Mouse (Mus musculus) yolk sac, embryonic 10.5 days (tissue): Measurements from ENCODE around the gene Vangl1.

ENCODE experiments used
- DNase-seq: peaks from one replicate; pipeline ENCODE4 v3.0.0-alpha.2; 2017; ENCODE audit warnings: low spot score

The Vangl1 gene

GRCm38 (mm10) chr3:102198446-102198845 is 6.0 kb downstream of the Vangl1 start:
- DNase-seq: no peak

GRCm38 (mm10) chr3:102197746-102198145 is 6.7 kb downstream of the Vangl1 start:
- peak; percentile 76 for DNase-seq

DNA sequence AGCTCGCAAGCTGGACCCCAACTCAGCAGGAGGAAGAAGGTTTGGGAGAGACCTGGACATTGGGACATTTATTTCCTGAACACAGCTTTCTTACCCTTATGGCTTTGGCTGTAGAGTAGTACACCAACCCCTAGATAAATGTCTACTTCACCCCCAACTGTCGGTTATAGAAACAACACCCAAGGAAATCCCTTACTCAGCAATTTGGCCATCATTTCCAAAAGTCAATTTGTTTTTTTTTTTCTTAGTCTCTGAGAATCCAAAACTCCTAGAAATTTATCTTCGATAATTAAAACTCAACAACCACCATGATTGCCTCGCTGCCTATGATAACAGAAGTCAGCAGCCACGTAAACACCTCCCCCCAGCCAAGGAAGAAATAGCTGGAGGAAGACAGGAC is 7.3 kb downstream of the Vangl1 start:
- no peak for DNase-seq

DNA sequence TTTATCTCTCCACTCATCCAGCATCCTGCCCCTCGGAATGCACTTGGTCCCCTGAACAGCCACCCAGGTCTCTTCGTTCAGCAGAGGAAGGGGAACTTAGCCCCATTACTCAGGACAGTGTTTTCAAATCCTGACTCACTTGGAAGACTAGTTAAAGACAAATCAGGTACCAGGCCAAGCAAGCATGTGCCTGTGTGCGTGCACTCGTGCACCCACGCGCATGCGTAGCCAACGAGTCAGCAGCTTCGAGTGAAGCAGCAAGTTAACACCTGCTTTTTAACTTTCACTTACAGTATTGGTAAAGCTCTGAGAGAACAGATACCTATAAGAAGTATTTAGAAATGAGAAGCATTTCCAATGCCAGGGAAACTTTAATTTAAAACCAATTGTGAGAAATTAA is 8.3 kb downstream of the Vangl1 start:
- no peak for DNase-seq

GRCm38 (mm10) chr3:102195762-102196161 is 8.7 kb downstream of the Vangl1 start:
- DNase-seq: peak; percentile 62

DNA sequence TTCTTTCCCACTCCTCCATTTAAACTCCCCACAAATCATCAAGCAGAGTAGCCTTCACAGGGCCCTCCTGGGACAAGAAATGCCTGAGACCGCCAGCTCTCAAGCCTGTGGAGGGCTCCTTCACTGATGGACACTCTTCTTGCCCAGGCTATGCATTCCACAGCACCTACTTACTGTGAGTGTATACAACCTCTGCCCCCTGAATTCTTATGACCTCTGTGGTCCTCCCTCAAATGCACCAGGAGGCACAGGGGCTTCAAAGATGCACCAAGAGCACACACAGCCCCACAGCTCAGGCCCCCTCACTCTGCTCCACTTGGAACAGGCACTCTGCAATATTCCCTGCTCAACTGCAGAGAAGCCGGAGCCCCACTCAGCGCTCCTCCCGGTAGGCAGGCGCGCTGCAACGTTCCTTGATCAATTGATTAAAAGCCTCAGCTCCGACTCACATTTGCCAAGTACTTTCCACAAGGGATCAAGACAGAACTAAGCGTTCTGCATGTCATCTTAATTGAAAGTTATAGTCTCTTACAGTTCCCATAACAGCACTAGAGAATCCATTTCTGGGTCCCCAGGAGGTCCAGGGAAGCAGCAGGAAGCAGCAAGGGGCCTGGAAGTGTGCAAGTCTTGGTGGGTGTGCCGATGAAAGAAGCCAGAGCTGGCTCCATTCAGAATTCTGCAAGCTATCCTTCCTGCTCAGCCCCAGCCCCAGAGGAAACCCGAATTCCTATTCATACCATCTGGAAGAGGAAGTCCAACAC is 10.0 kb downstream of the Vangl1 start:
- DNase-seq: peak; percentile 33

DNA sequence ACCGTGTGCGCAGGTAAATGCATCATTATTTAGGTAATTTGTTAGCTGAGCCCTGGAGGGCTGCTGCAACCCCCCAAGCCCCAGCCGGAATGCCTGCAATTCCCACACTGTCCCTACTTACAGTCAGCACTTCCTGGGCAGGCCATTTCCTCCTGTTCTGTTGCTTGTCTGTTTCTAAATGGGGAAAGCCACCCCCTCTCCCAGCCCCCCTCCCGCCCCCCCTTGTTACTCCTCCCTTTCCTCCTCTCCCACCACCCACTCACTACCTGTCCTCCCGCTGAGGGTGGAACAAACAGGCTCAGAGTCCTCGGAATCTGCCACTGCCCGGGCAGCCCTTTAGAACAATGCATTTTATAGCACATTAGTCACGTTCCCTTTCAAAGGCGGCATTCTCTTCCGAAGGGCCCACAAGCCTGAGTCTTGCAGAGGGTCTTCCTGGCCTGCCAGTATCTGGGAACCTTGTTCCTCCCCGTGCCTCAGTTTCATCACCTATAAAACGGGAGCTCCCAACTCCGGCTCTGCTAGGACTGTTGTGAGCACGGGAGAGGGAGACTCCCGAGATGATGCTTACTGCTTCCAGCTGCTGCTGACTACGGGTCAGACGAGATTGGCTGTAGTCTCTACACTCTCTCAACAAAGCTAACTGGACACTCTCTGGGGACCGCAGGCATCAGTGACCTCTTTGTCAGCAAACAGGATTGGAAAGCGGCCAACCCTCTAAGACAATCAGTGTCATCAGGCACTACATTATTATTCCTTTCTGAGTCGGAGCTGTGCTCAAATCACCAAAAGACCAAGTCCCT is 10.8 kb downstream of the Vangl1 start:
- peak; percentile 52 for DNase-seq

DNA sequence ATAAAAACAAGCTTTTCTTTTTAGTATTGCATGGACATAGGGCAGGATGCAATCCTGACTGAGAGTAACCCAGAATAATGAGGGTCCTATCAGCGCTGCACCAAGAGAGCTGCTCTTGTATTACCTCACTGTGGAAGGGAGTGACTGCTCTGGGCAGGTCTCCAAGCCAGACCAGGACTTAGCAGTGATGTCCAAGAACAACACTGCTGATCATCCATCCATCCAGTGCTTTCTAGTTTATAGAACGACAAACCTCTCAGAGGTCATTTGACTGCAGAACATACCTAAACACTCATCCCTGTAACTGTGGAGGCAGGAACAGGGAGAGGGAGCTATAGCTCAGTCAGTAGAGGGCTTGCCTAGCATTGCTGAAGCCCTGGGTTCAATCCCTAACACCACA is 11.9 kb downstream of the Vangl1 start:
- DNase-seq: no peak

DNA sequence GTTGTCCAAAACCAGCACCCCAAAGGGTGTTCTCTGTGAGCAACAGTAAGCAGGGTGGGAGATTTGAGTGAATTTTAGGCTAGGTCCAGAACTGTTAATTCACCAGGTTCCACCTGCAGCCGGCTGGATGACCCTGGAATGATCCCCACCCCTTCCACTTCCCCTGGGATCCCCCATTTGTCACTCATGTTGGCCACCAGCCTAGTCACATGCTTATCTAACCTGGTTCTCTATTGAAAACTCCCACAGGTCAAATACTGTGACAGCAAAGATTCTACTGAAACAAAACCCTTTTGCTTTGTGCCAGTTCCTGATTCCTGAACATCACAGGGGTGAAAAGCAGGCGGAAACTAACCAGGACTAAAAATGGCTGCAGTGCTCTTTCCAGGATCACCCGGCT is 12.9 kb downstream of the Vangl1 start:
- DNase-seq: no peak

- no peak for DNase-seq
Observed at GRCm38 (mm10) chr3:102190642-102191041, 13.9 kb downstream of the Vangl1 start.

DNA sequence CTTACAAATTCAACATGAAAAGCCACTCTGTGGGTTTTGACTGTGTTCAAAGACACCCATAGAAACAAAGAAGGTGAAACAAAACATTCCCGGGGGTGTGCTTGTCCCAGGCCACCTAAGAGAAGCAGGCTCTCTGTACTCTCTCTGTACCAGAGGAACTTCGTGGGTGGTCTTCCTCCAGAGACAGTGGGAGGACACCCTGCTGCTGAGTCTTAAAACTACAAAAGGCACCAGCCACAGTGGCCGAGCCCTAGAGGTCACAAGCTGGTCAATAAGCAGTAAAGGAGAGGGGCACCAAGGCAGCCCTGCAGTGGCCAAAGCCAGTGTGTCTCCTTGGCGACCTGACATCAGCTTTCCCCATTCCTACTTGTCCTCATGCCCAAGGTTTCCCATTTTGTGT is 14.5 kb downstream of the Vangl1 start:
- DNase-seq: no peak

GRCm38 (mm10) chr3:102188972-102189371 is 15.5 kb downstream of the Vangl1 start:
- DNase-seq: no peak

DNA sequence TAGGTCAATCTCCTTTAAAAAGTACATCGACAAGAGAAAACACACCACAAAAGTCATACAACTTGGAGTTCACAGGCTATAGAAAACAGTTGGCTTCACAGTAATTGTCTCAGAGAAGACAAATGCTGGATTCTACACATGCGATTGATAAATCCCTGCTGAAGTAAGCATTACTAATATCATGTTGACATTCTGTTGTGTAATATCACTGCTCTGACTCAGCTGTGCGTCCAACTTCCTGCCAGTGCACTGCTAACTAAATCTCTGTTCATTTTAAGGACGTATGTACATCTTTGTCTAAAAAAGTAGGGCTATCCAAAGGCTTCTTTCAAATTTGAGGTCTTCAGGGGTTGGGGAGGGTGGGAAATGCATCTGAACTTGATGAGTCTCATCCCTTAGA is 17.1 kb downstream of the Vangl1 start:
- no peak for DNase-seq

DNA sequence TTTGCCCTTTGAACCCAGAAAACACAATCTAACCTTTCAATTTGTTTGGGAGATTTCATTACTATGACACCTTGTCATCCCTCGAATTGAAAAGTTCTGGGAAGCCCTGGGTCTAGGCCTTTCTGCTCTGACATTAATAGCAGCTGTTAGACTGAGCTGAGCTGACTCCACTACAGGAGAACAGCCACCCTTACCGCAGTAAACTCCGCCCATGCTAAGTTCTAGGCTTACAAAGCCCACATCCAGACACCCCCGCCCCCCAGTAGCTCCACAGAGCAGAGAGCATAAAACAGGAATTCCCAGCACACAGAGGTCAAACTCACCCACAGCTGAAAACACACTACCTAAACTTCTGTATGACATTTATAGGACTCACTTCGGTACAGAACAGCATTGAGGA is 19.8 kb downstream of the Vangl1 start:
- no peak for DNase-seq

GRCm38 (mm10) chr3:102182601-102183000 is 21.9 kb downstream of the Vangl1 start:
- no peak for DNase-seq

DNA sequence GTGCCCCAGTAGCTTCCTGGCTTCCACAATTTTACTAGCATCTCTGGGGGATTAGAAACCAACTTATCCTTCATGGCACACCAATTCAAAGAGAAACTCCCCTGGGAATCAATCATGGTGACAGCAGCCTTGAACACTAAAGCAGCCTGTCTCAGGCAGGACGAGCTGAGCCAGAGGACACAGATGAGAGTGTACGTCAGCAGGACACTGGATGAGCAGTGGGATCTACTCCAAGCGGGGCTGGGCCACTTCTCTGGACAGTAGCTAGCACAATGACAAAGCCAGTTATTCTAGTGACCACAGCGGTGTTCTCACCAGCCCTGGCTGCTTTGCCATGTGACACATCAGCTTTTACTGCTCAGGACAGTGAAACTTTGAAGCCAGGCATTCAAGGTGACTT is 23.3 kb downstream of the Vangl1 start:
- DNase-seq: no peak

GRCm38 (mm10) chr3:102180746-102181145 is 23.7 kb downstream of the Vangl1 start:
- no peak for DNase-seq

GRCm38 (mm10) chr3:102179869-102180268 is 24.6 kb downstream of the Vangl1 start:
- DNase-seq: no peak

- no peak for DNase-seq
Observed at GRCm38 (mm10) chr3:102177837-102178615, 26.5 kb downstream of the Vangl1 start.

DNA sequence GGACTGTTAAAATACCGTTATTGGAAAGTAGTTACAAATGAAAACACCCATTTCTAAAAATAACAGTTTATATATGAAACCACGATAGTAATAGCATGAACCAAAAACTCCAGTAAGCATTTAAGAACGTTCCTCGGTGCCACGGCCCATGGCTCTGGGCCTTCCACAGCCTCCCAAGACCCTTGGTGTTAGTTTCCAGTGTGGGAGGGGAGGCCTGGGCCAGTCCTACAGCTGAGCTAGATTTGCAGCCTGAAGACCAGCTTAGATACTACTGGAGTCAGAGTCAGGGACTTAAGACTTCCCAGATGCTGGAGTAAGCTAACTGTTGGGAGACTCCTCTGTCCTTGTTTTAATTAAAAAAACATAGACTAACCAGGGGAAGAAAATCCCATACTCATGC is 28.4 kb downstream of the Vangl1 start:
- no peak for DNase-seq

- no peak for DNase-seq
Observed at GRCm38 (mm10) chr3:102175701-102176100, 28.8 kb downstream of the Vangl1 start.

DNA sequence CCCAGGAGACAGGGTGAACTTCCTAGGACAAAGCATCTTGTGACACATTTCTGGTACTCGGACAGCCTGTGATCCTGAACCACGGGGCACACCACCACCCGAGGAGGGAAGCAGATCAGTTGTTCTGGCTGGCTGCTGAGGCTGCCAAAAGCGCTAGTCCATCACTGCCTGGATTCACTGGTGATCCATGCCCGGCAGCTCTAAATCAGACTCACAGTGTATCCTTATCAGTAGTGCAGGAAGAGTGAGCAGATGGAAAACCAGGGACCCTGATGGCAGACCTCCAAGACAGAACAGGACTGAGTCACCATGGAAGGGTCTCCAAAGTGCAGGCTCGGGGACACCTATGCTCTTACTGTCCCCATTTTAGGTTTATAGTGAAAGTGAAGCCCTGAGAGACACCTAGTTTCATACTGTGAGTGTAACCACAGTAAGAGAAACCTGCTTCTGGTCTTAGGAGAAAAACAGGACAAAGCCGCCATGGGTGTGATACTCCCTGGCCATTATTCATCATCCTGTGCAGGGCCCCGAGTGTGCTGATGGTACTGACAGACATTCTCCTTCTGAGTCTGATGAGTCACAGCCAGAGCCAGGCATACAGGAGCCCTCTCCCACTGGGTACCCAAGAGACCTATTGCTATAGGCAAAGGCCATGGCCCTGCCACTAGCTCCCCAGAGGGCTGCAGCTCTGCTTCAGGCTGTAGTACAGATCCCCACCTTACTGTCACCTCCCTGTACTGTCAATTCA is 30.2 kb downstream of the Vangl1 start:
- DNase-seq: no peak
